Mouse (Mus musculus) brain, adult 2 months (tissue): ENCODE measurements at regions not wholly inside any gene's neighbourhood (a gene's known extent, or its start where the extent isn't known, plus 50 kb on each side); places are given as distances from the start of the nearest gene placed in this dataset.

Experiments used
- DNase-seq: peaks from one replicate; pipeline ENCODE4 v3.0.0; 2011; ENCODE audit warnings: low read depth, low spot score

GRCm38 (mm10) chr10:117434871-117435733 lies 55.3 kb upstream of the Cpsf6 start:
- peak; percentile 95 for DNase-seq

GRCm38 (mm10) chr10:117434293-117434842 lies 54.6 kb upstream of the Cpsf6 start:
- no peak for DNase-seq

GRCm38 (mm10) chr10:117433547-117434292 lies 53.9 kb upstream of the Cpsf6 start:
- DNase-seq = no peak

GRCm38 (mm10) chr10:117432871-117433546 lies 53.2 kb upstream of the Cpsf6 start:
- peak; percentile 16 for DNase-seq

GRCm38 (mm10) chr10:117432415-117432814 lies 52.6 kb upstream of the Cpsf6 start:
- peak; percentile 75 for DNase-seq

GRCm38 (mm10) chr10:117431850-117432249 lies 52.0 kb upstream of the Cpsf6 start:
- no peak for DNase-seq

GRCm38 (mm10) chr10:117431086-117431619 lies 51.3 kb upstream of the Cpsf6 start:
- no peak for DNase-seq

- DNase-seq = no peak
Observed at GRCm38 (mm10) chr10:117430224-117430884, 50.5 kb upstream of the Cpsf6 start.

- DNase-seq = no peak
Observed at GRCm38 (mm10) chr10:117429459-117430183, 49.8 kb upstream of the Cpsf6 start.
